Mouse (Mus musculus): ENCODE measurements around the gene Rps6kc1. TPM values are rescaled to one million over a fixed set of nuclear protein-coding genes. Genes with fewer than 3 reads are reported as not detected.

The Rps6kc1 gene
- polyA plus RNA-seq, 1 experiment, result 3.4 TPM

GRCm38 (mm10) chr1:190875751-190876150 is 35.8 kb downstream of the Rps6kc1 start:
- no peak overlapping the region for H3K4me3 ChIP-seq (ENCODE audit: insufficient read depth, low read depth, low read length)
- no peak overlapping the region for H3K27ac ChIP-seq (replicated peaks; ENCODE audit: low read depth, low read length)
- H3K4me1 ChIP-seq (ENCODE audit: control insufficient read depth, insufficient read depth, insufficient read length, low read length), result no peaks in the 10 kb centered on the region

GRCm38 (mm10) chr1:190875089-190875488 is 36.5 kb downstream of the Rps6kc1 start:
- Histone ChIP-seq H3K4me1 (ENCODE audit: control insufficient read depth, insufficient read depth, insufficient read length, low read length) (no peaks in the 10 kb centered on the region), H3K27ac (replicated peaks; ENCODE audit: low read depth, low read length) (no peak overlapping the region), H3K4me3 (ENCODE audit: insufficient read depth, low read depth, low read length) (no peak overlapping the region)

- Histone ChIP-seq H3K27ac (replicated peaks; ENCODE audit: low read depth, low read length) (no peak overlapping the region), H3K4me3 (ENCODE audit: insufficient read depth, low read depth, low read length) (no peak overlapping the region), H3K4me1 (ENCODE audit: control insufficient read depth, insufficient read depth, insufficient read length, low read length) (no peaks in the 10 kb centered on the region)
Observed at GRCm38 (mm10) chr1:190871068-190871467, 40.5 kb downstream of the Rps6kc1 start.

- H3K4me3 ChIP-seq (ENCODE audit: insufficient read depth, low read depth, low read length), result no peak overlapping the region
- no peaks in the 10 kb centered on the region for H3K4me1 ChIP-seq (ENCODE audit: control insufficient read depth, insufficient read depth, insufficient read length, low read length)
- H3K27ac ChIP-seq (replicated peaks; ENCODE audit: low read depth, low read length), result no peak overlapping the region
Observed at GRCm38 (mm10) chr1:190869996-190870395, 41.6 kb downstream of the Rps6kc1 start.

GRCm38 (mm10) chr1:190868790-190869189 is 42.8 kb downstream of the Rps6kc1 start:
- no peaks in the 10 kb centered on the region for H3K4me1 ChIP-seq (ENCODE audit: control insufficient read depth, insufficient read depth, insufficient read length, low read length)
- no peak overlapping the region for H3K27ac ChIP-seq (replicated peaks; ENCODE audit: low read depth, low read length)
- H3K4me3 ChIP-seq (ENCODE audit: insufficient read depth, low read depth, low read length), result no peak overlapping the region

- H3K4me1 ChIP-seq (ENCODE audit: control insufficient read depth, insufficient read depth, insufficient read length, low read length), result peaks cover 2% of the 10 kb centered on the region; the same call in 1 of the 2 replicates
- no peak overlapping the region for H3K27ac ChIP-seq (replicated peaks; ENCODE audit: low read depth, low read length)
- no peak overlapping the region for H3K4me3 ChIP-seq (ENCODE audit: insufficient read depth, low read depth, low read length)
Observed at GRCm38 (mm10) chr1:190861626-190862025, 49.9 kb downstream of the Rps6kc1 start.

- H3K27ac ChIP-seq (replicated peaks; ENCODE audit: low read depth, low read length), result no peak overlapping the region
- no peak overlapping the region for H3K4me3 ChIP-seq (ENCODE audit: insufficient read depth, low read depth, low read length)
- no peaks in the 10 kb centered on the region for H3K4me1 ChIP-seq (ENCODE audit: control insufficient read depth, insufficient read depth, insufficient read length, low read length)
Observed at GRCm38 (mm10) chr1:190854465-190854864, 57.1 kb downstream of the Rps6kc1 start.

- Histone ChIP-seq H3K4me1 (ENCODE audit: control insufficient read depth, insufficient read depth, insufficient read length, low read length) (peaks cover 3% of the 10 kb centered on the region), H3K4me3 (ENCODE audit: insufficient read depth, low read depth, low read length) (no peak overlapping the region), H3K27ac (replicated peaks; ENCODE audit: low read depth, low read length) (no peak overlapping the region)
Observed at GRCm38 (mm10) chr1:190849162-190849865, 62.3 kb downstream of the Rps6kc1 start.

GRCm38 (mm10) chr1:190848676-190849075 is 62.9 kb downstream of the Rps6kc1 start:
- H3K27ac ChIP-seq (replicated peaks; ENCODE audit: low read depth, low read length), result no peak overlapping the region
- H3K4me3 ChIP-seq (ENCODE audit: insufficient read depth, low read depth, low read length), result no peak overlapping the region
- peaks cover 3% of the 10 kb centered on the region for H3K4me1 ChIP-seq (ENCODE audit: control insufficient read depth, insufficient read depth, insufficient read length, low read length)

- Histone ChIP-seq H3K4me3 (ENCODE audit: insufficient read depth, low read depth, low read length) (no peak overlapping the region), H3K27ac (replicated peaks; ENCODE audit: low read depth, low read length) (no peak overlapping the region), H3K4me1 (ENCODE audit: control insufficient read depth, insufficient read depth, insufficient read length, low read length) (peaks cover 3% of the 10 kb centered on the region)
Observed at GRCm38 (mm10) chr1:190846956-190847355, 64.6 kb downstream of the Rps6kc1 start.

- Histone ChIP-seq H3K4me1 (ENCODE audit: control insufficient read depth, insufficient read depth, insufficient read length, low read length) (peaks cover 3% of the 10 kb centered on the region), H3K27ac (replicated peaks; ENCODE audit: low read depth, low read length) (no peak overlapping the region), H3K4me3 (ENCODE audit: insufficient read depth, low read depth, low read length) (no peak overlapping the region)
Observed at GRCm38 (mm10) chr1:190846074-190846730, 65.4 kb downstream of the Rps6kc1 start.

GRCm38 (mm10) chr1:190845419-190845818 is 66.2 kb downstream of the Rps6kc1 start:
- peaks cover 3% of the 10 kb centered on the region for H3K4me1 ChIP-seq (ENCODE audit: control insufficient read depth, insufficient read depth, insufficient read length, low read length)
- no peak overlapping the region for H3K27ac ChIP-seq (replicated peaks; ENCODE audit: low read depth, low read length)
- H3K4me3 ChIP-seq (ENCODE audit: insufficient read depth, low read depth, low read length), result no peak overlapping the region

- H3K4me3 ChIP-seq (ENCODE audit: insufficient read depth, low read depth, low read length), result no peak overlapping the region
- H3K4me1 ChIP-seq (ENCODE audit: control insufficient read depth, insufficient read depth, insufficient read length, low read length), result peaks cover 3% of the 10 kb centered on the region
- no peak overlapping the region for H3K27ac ChIP-seq (replicated peaks; ENCODE audit: low read depth, low read length)
Observed at GRCm38 (mm10) chr1:190844356-190844755, 67.2 kb downstream of the Rps6kc1 start.

GRCm38 (mm10) chr1:190836046-190836445 is 75.5 kb downstream of the Rps6kc1 start:
- H3K4me1 ChIP-seq (ENCODE audit: control insufficient read depth, insufficient read depth, insufficient read length, low read length), result no peaks in the 10 kb centered on the region
- no peak overlapping the region for H3K4me3 ChIP-seq (ENCODE audit: insufficient read depth, low read depth, low read length)
- H3K27ac ChIP-seq (replicated peaks; ENCODE audit: low read depth, low read length), result no peak overlapping the region

GRCm38 (mm10) chr1:190834201-190834907 is 77.2 kb downstream of the Rps6kc1 start:
- Histone ChIP-seq H3K4me1 (ENCODE audit: control insufficient read depth, insufficient read depth, insufficient read length, low read length) (no peaks in the 10 kb centered on the region), H3K4me3 (ENCODE audit: insufficient read depth, low read depth, low read length) (no peak overlapping the region), H3K27ac (replicated peaks; ENCODE audit: low read depth, low read length) (no peak overlapping the region)
